Mouse (Mus musculus): ENCODE data around the gene Sypl2. TPM values are rescaled to one million over a fixed set of nuclear protein-coding genes. Genes with fewer than 3 reads are reported as not detected.

The Sypl2 gene
- polyA plus RNA-seq, 1 experiment from 2014 or later: 0.04 TPM

GRCm38 (mm10) chr3:108174672-108175531 is 51.5 kb downstream of the Sypl2 start:
- Histone ChIP-seq H3K79me2 (ENCODE audit: inconsistent target) (no peaks in the 10 kb centered on the region), H3K27ac (no peak overlapping the region), H3K36me3 (ENCODE audit: inconsistent target) (no peaks in the 10 kb centered on the region), H3K4me3 (ENCODE audit: inconsistent target) (no peak overlapping the region)
- WGBS (ENCODE audit: missing documents): 74% methylated on average over 14 of the region's 14 CpGs

- no peak overlapping the region for H3K27ac ChIP-seq
These were observed 57.2 kb downstream of the Sypl2 start for GRCm38 (mm10) chr3:108169199-108169598.

GRCm38 (mm10) chr3:108167499-108167898 is 58.9 kb downstream of the Sypl2 start:
- H3K4me3 ChIP-seq (ENCODE audit: inconsistent target): no peak overlapping the region
- H3K79me2 ChIP-seq (ENCODE audit: inconsistent target): no peaks in the 10 kb centered on the region
- no peak overlapping the region for H3K27ac ChIP-seq
- no peaks in the 10 kb centered on the region for H3K36me3 ChIP-seq (ENCODE audit: inconsistent target)
- 84% methylated on average over 12 of the region's 14 CpGs for WGBS (ENCODE audit: missing documents)

More at GRCm38 (mm10) chr3:108169199-108169598, 57.2 kb downstream of the Sypl2 start:
- H3K4me3 ChIP-seq (ENCODE audit: inconsistent target): no peak overlapping the region
- WGBS (ENCODE audit: missing documents): 82% methylated on average over 3 of the region's 3 CpGs
- H3K36me3 ChIP-seq (ENCODE audit: inconsistent target): no peaks in the 10 kb centered on the region
- H3K79me2 ChIP-seq (ENCODE audit: inconsistent target): no peaks in the 10 kb centered on the region

GRCm38 (mm10) chr3:108166486-108167211 is 59.8 kb downstream of the Sypl2 start:
- 51% methylated on average over 6 of the region's 11 CpGs for WGBS (ENCODE audit: missing documents)
- Histone ChIP-seq H3K79me2 (ENCODE audit: inconsistent target) (no peaks in the 10 kb centered on the region), H3K27ac (no peak overlapping the region), H3K36me3 (ENCODE audit: inconsistent target) (no peaks in the 10 kb centered on the region), H3K4me3 (ENCODE audit: inconsistent target) (no peak overlapping the region)

- Histone ChIP-seq H3K36me3 (ENCODE audit: inconsistent target) (no peaks in the 10 kb centered on the region), H3K4me3 (ENCODE audit: inconsistent target) (no peak overlapping the region), H3K79me2 (ENCODE audit: inconsistent target) (no peaks in the 10 kb centered on the region), H3K27ac (no peak overlapping the region)
- whole genome bisulfite sequencing (ENCODE audit: missing documents): 87% methylated on average over 10 of the region's 10 CpGs
These were observed 60.7 kb downstream of the Sypl2 start for GRCm38 (mm10) chr3:108165532-108166315.

GRCm38 (mm10) chr3:108164807-108165206 is 61.6 kb downstream of the Sypl2 start:
- 31% methylated on average over 9 of the region's 9 CpGs for WGBS (ENCODE audit: missing documents)
- H3K4me3 ChIP-seq (ENCODE audit: inconsistent target): no peak overlapping the region

GRCm38 (mm10) chr3:108164091-108164490 is 62.4 kb downstream of the Sypl2 start:
- H3K79me2 ChIP-seq (ENCODE audit: inconsistent target): no peaks in the 10 kb centered on the region
- 76% methylated on average over 5 of the region's 5 CpGs for WGBS (ENCODE audit: missing documents)
- H3K4me3 ChIP-seq (ENCODE audit: inconsistent target): no peak overlapping the region
- H3K27ac ChIP-seq: no peak overlapping the region
- no peaks in the 10 kb centered on the region for H3K36me3 ChIP-seq (ENCODE audit: inconsistent target)

More at GRCm38 (mm10) chr3:108164807-108165206, 61.6 kb downstream of the Sypl2 start:
- Histone ChIP-seq H3K79me2 (ENCODE audit: inconsistent target) (no peaks in the 10 kb centered on the region), H3K36me3 (ENCODE audit: inconsistent target) (no peaks in the 10 kb centered on the region), H3K27ac (no peak overlapping the region)

Other genes with a start within 250 kb of the Sypl2 start
- gene Gstm2, start 240.2 kb downstream of the Sypl2 start, polyA plus RNA-seq (2018): 5.8 to 12.2 TPM (median 10.0 TPM) in 3 replicates
- 150 to 391 TPM (median 384 TPM) in 3 replicates for gene Gstm1, start 208.7 kb downstream of the Sypl2 start, polyA plus RNA-seq (2018)
- 10.1 to 17.6 TPM (median 15.1 TPM) in 3 replicates for gene Gstm4, start 181.8 kb downstream of the Sypl2 start, polyA plus RNA-seq (2018)
- gene Ampd2, start 140.0 kb downstream of the Sypl2 start, polyA plus RNA-seq (2018): 7.1 to 19.1 TPM (median 17.7 TPM) in 3 replicates
- not detected in 3 replicates for gene Gnat2, start 133.9 kb downstream of the Sypl2 start, polyA plus RNA-seq (2018)
- gene Gnai3, start 80.5 kb downstream of the Sypl2 start, polyA plus RNA-seq (2018): 64.3 to 104 TPM (median 77.4 TPM) in 3 replicates
- gene Gpr61, start 71.8 kb downstream of the Sypl2 start, polyA plus RNA-seq (2018): not detected in 3 replicates
- 0.90 to 2.1 TPM (median 1.1 TPM) in 3 replicates for gene Amigo1, start 40.3 kb downstream of the Sypl2 start, polyA plus RNA-seq (2018)
- 7.2 to 11.4 TPM (median 8.4 TPM) in 3 replicates for gene Cyb561d1, start 25.4 kb downstream of the Sypl2 start, polyA plus RNA-seq (2018)
- gene Atxn7l2, start 15.7 kb downstream of the Sypl2 start, polyA plus RNA-seq (2018): 1.9 to 3.0 TPM (median 2.4 TPM) in 3 replicates
- 106 to 127 TPM (median 113 TPM) in 3 replicates for gene Psma5, start 30.3 kb upstream of the Sypl2 start, polyA plus RNA-seq (2018)
- gene Sort1, start 57.4 kb upstream of the Sypl2 start, polyA plus RNA-seq (2018): 26.1 to 55.7 TPM (median 27.5 TPM) in 3 replicates
- gene Mybphl, start 138.3 kb upstream of the Sypl2 start, polyA plus RNA-seq (2018): not detected in 3 replicates
- gene Psrc1, start 157.2 kb upstream of the Sypl2 start, polyA plus RNA-seq (2018): 3.1 to 7.0 TPM (median 3.1 TPM) in 3 replicates
- 0.30 TPM in 1 of 3 replicates, not detected in the others for gene Celsr2, start 188.9 kb upstream of the Sypl2 start, polyA plus RNA-seq (2018)
- gene Sars, start 218.6 kb upstream of the Sypl2 start, polyA plus RNA-seq (2018): 98.2 to 210 TPM (median 113 TPM) in 3 replicates